Mouse (Mus musculus): Measurements from ENCODE around the gene Wdr18.

- TF ChIP-seq CTCF (IDR thresholded peaks at IDR 0.05; ENCODE audit: low read depth, low read length) = no peak
- no peak for TF ChIP-seq POLR2A (IDR thresholded peaks at IDR 0.05; ENCODE audit: borderline replicate concordance, low read depth, low read length)
These were observed 16.5 kb upstream of the Wdr18 start for GRCm38 (mm10) chr10:79943471-79943901.
